Comparison of ENCODE assay signal across 11 mouse cellular contexts in the genomic region with DNA sequence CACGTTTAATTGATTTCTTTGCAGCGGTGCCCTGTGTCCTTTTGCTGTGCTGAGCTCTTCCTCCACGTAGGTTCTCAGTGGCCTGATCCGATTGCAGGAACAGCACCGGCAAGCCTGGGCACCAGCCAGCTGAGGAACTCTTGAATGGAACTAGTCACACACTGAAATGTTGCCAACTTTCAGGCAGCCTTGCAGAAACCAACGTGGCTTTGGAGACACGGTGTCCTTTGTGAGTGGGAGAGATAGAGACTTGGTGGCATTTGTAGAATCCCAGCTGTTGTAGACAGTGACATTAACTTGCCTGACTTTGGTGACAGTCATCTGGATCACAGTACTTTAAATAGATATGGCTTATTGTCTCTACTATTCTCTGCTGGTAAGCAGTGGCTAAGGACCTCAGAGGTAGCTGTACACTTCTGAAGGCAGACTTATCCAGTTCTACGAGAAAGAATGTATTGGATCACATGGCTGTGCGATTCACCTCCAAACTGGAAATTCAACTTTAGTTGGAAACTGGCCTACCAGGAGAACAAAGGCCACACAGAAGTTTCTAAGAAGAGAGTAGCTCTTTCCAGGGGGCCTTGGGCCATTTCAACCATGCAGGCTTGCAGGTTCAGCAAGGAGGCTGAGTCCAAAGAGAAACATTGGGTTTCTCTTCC. TPM values are rescaled to one million over a fixed set of nuclear protein-coding genes. Genes with fewer than 3 reads are reported as not detected.
A peak's percentile ranks its signal among the peaks of the same experiment; 100 is the strongest.
DNase-seq lines count a peak whose midpoint lies in the region; ATAC-seq lines count a peak whose summit lies in the region.
"Had no signal": no experiment of that assay in that cellular context is flagged by ENCODE, and none has a peak within 500 bp of the region (broad histone marks: within the 10 kb centered on the region; RNA-seq: fewer than 3 reads in every experiment).

No protein-coding gene starts in this region.

- no peaks in the 10 kb centered on the region for H3K4me1 ChIP-seq in forebrain, embryonic 16.5 days (replicated peaks; ENCODE audit: control insufficient read depth, insufficient read depth, low read length)
- H3K4me1 ChIP-seq in forebrain, embryonic 12.5 days, result no peaks in the 10 kb centered on the region

- H3K4me2 ChIP-seq in forebrain, embryonic 16.5 days (ENCODE audit: low read length), result no peak overlapping the region
- H3K4me2 ChIP-seq in forebrain, embryonic 12.5 days, result no peak overlapping the region
- H3K4me2 ChIP-seq: hindbrain, embryonic 15.5 days had no signal

- no peak overlapping the region for H3K9ac ChIP-seq in forebrain, embryonic 16.5 days (replicated peaks; ENCODE audit: low read depth, low read length)
- no peak overlapping the region for H3K9ac ChIP-seq in forebrain, embryonic 12.5 days
- H3K9ac ChIP-seq: hindbrain, embryonic 15.5 days had no signal

- intact Hi-C loops in left cerebral cortex, postnatal 25 days (cut with DNase I), result loop anchor here (5.0 kb wide), 2 partner anchors 176 to 536 kb away; partner anchors contain the start of gene Pum3

- 62% methylated on average over 9 of the region's 9 CpGs for WGBS in forebrain, embryonic 16.5 days
- 88% methylated on average over 9 of the region's 9 CpGs for WGBS in forebrain, embryonic 12.5 days

- H3K27ac ChIP-seq in forebrain, embryonic 16.5 days (ENCODE audit: low read length), result no peak overlapping the region
- no peak overlapping the region for H3K27ac ChIP-seq in forebrain, embryonic 12.5 days
- H3K27ac ChIP-seq: hindbrain, embryonic 15.5 days; macrophage had no signal

- no peak overlapping the region for H3K4me3 ChIP-seq in forebrain, embryonic 16.5 days (replicated peaks; ENCODE audit: low read length)
- no peak overlapping the region for H3K4me3 ChIP-seq in forebrain, embryonic 12.5 days (replicated peaks)
- H3K4me3 ChIP-seq: hindbrain, embryonic 15.5 days had no signal

- H3K9me3 ChIP-seq in forebrain, embryonic 16.5 days (ENCODE audit: control insufficient read depth, low read length), result no peaks in the 10 kb centered on the region
- H3K9me3 ChIP-seq in forebrain, embryonic 12.5 days, result no peaks in the 10 kb centered on the region
- H3K9me3 ChIP-seq: hindbrain, embryonic 15.5 days had no signal

- no peaks in the 10 kb centered on the region for H3K27me3 ChIP-seq in forebrain, embryonic 16.5 days (replicated peaks; ENCODE audit: control insufficient read depth, insufficient read depth, low read length)
- H3K27me3 ChIP-seq in forebrain, embryonic 12.5 days, result no peaks in the 10 kb centered on the region
- H3K27me3 ChIP-seq: hindbrain, embryonic 15.5 days had no signal

- H3K36me3 ChIP-seq in forebrain, embryonic 16.5 days (ENCODE audit: control insufficient read depth, insufficient read depth), result no peaks in the 10 kb centered on the region
- H3K36me3 ChIP-seq in forebrain, embryonic 12.5 days (replicated peaks), result no peaks in the 10 kb centered on the region
- H3K36me3 ChIP-seq: hindbrain, embryonic 15.5 days had no signal

- 0 out of 2 replicates have a peak, but pooled peaks have one; percentile 26 for ATAC-seq in forebrain, embryonic 16.5 days
- ATAC-seq in forebrain, embryonic 12.5 days (ENCODE audit: low FRiP score), result no peak

- peak; percentile 66 for DNase-seq in Muller cell, postnatal 12 days (ENCODE audit: inconsistent ontology term)
- peak; percentile 3 to 39 for DNase-seq in heart, adult 9 months (ENCODE audit: low spot score in 2 of 2)
- DNase-seq in left cerebral cortex, postnatal 25 days (ENCODE audit: low spot score in 2 of 2), result peak; percentile 41 to 71
- no peak for DNase-seq in liver
- DNase-seq in thymus, adult 18-20 months, result no peak
- no peak for DNase-seq in spleen, postnatal 36 days (ENCODE audit: low spot score in 2 of 2)

RNA-seq across cellular contexts. Expression of gene Gm815, which starts 5.8 kb away (rescaled TPM):
- not detected in 2 replicates for polyA plus RNA-seq in forebrain, embryonic 16.5 days (2015; fragmentation: Nextera tagmentation; extraction: Ambion mirVana)
- polyA plus RNA-seq in forebrain, embryonic 12.5 days (2016; fragmentation: Nextera tagmentation; extraction: Ambion mirVana), result not detected in 2 replicates
- total RNA-seq in left cerebral cortex, postnatal 25 days (2021), result not detected
- polyA plus RNA-seq: hindbrain, embryonic 15.5 days; macrophage; stomach, embryonic 14.5 days had no signal

Comparison
In these comparisons a context has a peak if more than half of its experiments do, and no peak if none do; other contexts are left out.
1. DNase-seq: peak in Muller cell, postnatal 12 days (single experiment), heart, adult 9 months (2 of 2) and left cerebral cortex, postnatal 25 days (2 of 2); none in liver (single experiment), thymus, adult 18-20 months (0 of 2) and spleen, postnatal 36 days (0 of 2).